Mouse (Mus musculus) forebrain, embryonic 13.5 days (tissue): ENCODE results near the gene Ddx39b. TPM values are rescaled to one million over a fixed set of nuclear protein-coding genes. Genes with fewer than 3 reads are reported as not detected.

Source experiments
- ATAC-seq: fragments of 200-750 bp; cut with Nextera tagmentation; 2 replicates; pipeline ENCODE4 v1.8.0; 2017
- H3K27ac ChIP-seq: fragments of 300-500 bp; sonication (generic); 2 replicates; pipeline ENCODE4 v1.5.1; 2015; ENCODE audit warnings: inconsistent platforms, mild to moderate bottlenecking, moderate library complexity
- H3K27me3 ChIP-seq: fragments of 300-500 bp; sonication (generic); 2 replicates; pipeline ENCODE4 v1.6.1; 2015; ENCODE audit warnings: mild to moderate bottlenecking, inconsistent platforms
- H3K36me3 ChIP-seq: fragments of 300-500 bp; sonication (generic); 2 replicates; pipeline ENCODE4 v1.6.1; 2015; ENCODE audit warnings: mild to moderate bottlenecking, inconsistent platforms; ENCODE audit not compliant: poor library complexity, severe bottlenecking
- H3K4me1 ChIP-seq: fragments of 300-500 bp; sonication (generic); 2 replicates; pipeline ENCODE4 v1.6.1; 2015; ENCODE audit warnings: inconsistent platforms
- H3K4me2 ChIP-seq: fragments of 300-500 bp; sonication (generic); 2 replicates; pipeline ENCODE4 v1.6.1; 2015; ENCODE audit warnings: inconsistent platforms, mild to moderate bottlenecking, moderate library complexity
- H3K4me3 ChIP-seq: fragments of 300-500 bp; sonication (generic); 2 replicates; pipeline ENCODE4 v1.5.1; 2015; ENCODE audit warnings: mild to moderate bottlenecking, inconsistent platforms
- H3K9ac ChIP-seq: fragments of 300-500 bp; sonication (generic); 2 replicates; pipeline ENCODE4 v1.6.1; 2015; ENCODE audit warnings: mild to moderate bottlenecking, inconsistent platforms
- H3K9me3 ChIP-seq: fragments of 300-500 bp; sonication (generic); replicated peaks from 2 replicates; pipeline ENCODE4 v1.6.1; 2016; ENCODE audit warnings: inconsistent platforms
- WGBS: fragments of 180-500 bp; shearing (Covaris S2); methylation state at CpG from one replicate; pipeline ENCODE4 v1.1.7; 2015; 5-methylcytosine and 5-hydroxymethylcytosine counted together
- polyA plus RNA-seq: library from polyadenylated mRNA; unstranded; fragments of >200 nt; fragmentation: Nextera tagmentation; extraction: Ambion mirVana; gene quantifications from 2 replicates; pipeline ENCODE4 v1.2.1, GENCODE M21; 2015

Ddx39b gene
- polyA plus RNA-seq = 592 and 632 TPM in 2 replicates

DNA sequence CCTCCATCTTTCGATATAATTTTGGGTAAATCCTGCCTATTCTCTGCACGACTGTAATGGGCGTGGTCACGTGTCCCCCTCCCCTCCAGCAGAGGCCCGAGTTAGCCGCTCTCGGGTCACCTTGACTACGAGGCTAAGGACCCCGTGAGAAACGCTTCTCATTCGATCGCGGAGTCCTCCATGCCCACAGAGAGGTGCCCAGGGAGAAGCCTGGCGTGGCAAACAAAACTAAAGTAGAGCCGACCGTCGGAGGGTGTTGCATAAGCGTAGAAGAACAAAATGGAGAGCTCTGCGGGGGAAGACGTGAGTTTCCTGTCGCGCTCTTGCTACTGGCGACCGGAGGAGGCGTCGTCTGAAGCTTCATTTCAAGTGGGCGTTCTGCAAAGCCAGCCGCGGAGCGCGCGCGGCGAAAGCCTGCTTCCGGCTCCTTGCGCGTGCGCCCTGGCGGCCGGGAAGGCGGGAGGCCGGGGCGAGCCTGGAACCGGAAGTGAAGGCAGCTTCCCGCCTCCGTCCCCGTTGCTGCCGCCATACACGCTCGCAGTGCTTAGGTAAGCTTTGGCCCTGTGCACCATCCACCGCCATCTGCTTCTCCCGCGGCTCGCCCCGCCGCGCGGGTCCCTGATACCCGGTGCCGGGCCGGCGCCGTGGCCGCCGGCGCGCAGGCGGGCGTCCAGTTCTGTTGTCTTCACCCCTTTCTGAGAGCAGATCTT, at the start of gene Ddx39b:
TSS of gene Ddx39b (plus strand) at position 442 of the 710 bp plus-strand sequence.
- Histone ChIP-seq H3K27ac (peak within 1 kb of the TSS; percentile 99), H3K4me1 (peaks cover 51% of the 10 kb centered on the region), H3K4me2 (peak within 1 kb of the TSS; percentile 97), H3K4me3 (peak within 1 kb of the TSS; percentile 99), H3K9ac (peak within 1 kb of the TSS; percentile 100), H3K36me3 (peaks cover 35% of the 10 kb centered on the region), H3K27me3 (no peaks in the 10 kb centered on the region), H3K9me3 (no peaks in the 10 kb centered on the region)
- peak; percentile 92 for ATAC-seq
- 1% methylated on average over 69 of the region's 69 CpGs for WGBS

DNA sequence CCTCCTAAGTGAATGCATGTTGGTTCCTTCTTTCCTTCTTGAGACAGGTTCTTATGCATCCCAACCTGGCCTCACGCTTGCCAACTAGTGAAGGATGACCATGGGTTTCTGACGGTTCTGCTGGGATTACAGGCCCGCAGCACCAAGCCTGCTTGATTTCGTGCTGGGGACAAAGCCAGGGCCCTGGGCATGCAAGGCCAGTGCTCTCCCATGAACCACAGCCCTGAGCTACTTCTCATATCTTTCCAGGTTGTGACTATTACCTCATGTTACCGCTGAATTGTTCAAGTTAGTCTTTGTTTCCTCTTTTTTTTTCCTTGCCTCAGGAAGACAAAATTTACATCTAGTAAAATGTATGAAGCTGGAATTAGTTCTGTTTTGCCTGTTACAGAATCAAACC, 48.6 kb upstream of the Ddx39b start:
- WGBS = 82% methylated on average over 5 of the region's 5 CpGs
- no peaks in the 10 kb centered on the region for H3K36me3 ChIP-seq
- ATAC-seq = no peak
- no peak overlapping the region for H3K4me3 ChIP-seq
- H3K9ac ChIP-seq = no peak overlapping the region
- H3K9me3 ChIP-seq = no peaks in the 10 kb centered on the region
- H3K4me1 ChIP-seq = peaks cover 10% of the 10 kb centered on the region
- H3K27ac ChIP-seq = no peak overlapping the region
- peaks cover 40% of the 10 kb centered on the region for H3K27me3 ChIP-seq
- H3K4me2 ChIP-seq = no peak overlapping the region

DNA sequence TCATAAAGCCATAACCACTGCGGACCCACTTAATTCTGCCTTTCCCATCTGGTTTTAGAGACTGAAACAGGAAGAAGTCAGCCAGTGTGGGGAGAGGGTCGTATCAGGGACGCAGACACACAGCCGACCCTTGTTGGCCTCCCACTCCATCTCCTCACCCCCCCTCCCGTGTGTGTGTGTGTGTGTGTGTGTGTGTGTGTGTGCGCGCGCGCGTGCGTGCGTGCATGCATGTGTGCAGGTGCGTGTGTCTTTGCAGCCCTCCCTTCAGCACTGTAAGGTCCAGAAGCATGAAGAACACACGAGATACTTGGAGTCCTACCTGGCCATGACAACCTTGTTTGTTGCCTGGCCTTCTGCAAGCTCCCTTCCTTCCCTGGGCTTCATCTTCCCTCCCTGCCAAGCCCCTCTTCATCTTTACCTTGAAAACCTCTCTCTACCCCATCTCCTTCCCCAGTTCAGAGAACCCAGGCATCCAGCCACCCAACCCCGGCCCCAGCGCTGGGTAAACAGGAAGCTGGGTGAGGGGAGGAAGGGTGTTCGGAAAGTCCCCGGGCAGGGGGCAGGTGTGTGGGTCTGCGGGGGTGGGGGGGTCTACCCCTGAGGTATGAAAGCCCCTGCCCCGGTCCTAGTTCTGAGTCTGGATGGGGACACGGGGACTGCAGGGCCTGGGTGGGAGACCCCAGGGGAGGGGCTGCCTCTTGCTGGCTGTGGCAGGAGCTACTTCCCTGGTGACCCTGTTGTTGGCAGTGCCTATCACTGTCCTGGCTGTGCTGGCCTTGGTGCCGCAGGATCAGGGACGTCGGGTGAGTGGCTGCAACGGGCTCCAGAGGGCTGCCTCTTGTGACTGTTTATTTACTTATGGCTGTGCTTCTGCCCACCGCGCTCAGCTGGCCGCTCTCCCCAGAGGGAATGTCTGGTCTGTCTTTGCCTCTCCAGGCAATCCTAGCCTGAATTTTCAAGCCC, 47.4 kb upstream of the Ddx39b start, which contains the start of gene Ltb:
TSS of gene Ltb (plus strand) at position 559 of the 963 bp plus-strand sequence.
- H3K4me2 ChIP-seq = peak within 1 kb of the TSS; percentile 71
- H3K9me3 ChIP-seq = no peaks in the 10 kb centered on the region
- no peak within 1 kb of the TSS for H3K27ac ChIP-seq
- peaks cover 48% of the 10 kb centered on the region for H3K27me3 ChIP-seq
- 79% methylated on average over 28 of the region's 28 CpGs for WGBS
- no peak for ATAC-seq
- H3K9ac ChIP-seq = no peak within 1 kb of the TSS
- H3K4me3 ChIP-seq = peak within 1 kb of the TSS; percentile 41
- no peaks in the 10 kb centered on the region for H3K36me3 ChIP-seq
- peaks cover 10% of the 10 kb centered on the region for H3K4me1 ChIP-seq

DNA sequence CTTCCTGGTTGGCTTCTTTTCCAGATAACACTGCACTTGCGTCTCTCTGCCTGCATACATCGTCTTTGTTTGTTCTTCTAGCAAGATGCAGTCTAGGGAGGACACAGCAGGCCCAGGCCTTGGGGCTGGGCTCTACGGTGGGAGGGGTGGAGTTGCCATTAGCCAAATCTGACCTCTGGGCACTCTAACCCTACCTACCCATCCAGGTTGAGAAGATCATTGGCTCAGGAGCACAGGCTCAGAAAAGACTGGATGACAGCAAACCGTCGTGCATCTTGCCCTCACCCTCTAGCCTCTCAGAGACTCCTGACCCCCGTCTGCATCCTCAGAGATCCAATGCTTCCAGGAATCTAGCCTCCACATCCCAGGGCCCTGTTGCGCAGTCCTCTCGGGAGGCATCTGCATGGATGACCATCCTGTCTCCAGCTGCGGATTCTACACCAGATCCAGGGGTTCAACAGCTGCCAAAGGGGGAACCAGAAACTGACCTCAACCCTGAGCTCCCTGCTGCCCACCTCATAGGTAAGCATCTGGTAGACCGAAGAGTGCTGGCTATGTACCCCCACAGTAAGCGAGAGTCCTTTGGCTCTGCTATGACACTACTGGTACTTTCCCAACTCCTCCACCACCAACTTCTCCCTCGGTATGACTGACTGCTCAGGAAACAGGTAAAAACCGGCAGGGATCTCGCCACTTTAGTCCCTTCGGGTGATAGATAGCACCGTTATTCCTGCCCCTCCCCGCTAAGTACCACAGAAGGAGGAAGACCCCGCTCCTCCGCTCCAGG, 46.5 kb upstream of the Ddx39b start:
- peak; percentile 6; the same call in 1 of the 2 replicates for ATAC-seq
- Histone ChIP-seq H3K27me3 (peaks cover 53% of the 10 kb centered on the region), H3K4me2 (peak overlapping the region; percentile 71), H3K9ac (peak overlapping the region; percentile 58), H3K36me3 (no peaks in the 10 kb centered on the region), H3K27ac (no peak overlapping the region), H3K4me1 (peaks cover 10% of the 10 kb centered on the region), H3K4me3 (peak overlapping the region; percentile 41), H3K9me3 (no peaks in the 10 kb centered on the region)
- 47% methylated on average over 19 of the region's 19 CpGs for WGBS

DNA sequence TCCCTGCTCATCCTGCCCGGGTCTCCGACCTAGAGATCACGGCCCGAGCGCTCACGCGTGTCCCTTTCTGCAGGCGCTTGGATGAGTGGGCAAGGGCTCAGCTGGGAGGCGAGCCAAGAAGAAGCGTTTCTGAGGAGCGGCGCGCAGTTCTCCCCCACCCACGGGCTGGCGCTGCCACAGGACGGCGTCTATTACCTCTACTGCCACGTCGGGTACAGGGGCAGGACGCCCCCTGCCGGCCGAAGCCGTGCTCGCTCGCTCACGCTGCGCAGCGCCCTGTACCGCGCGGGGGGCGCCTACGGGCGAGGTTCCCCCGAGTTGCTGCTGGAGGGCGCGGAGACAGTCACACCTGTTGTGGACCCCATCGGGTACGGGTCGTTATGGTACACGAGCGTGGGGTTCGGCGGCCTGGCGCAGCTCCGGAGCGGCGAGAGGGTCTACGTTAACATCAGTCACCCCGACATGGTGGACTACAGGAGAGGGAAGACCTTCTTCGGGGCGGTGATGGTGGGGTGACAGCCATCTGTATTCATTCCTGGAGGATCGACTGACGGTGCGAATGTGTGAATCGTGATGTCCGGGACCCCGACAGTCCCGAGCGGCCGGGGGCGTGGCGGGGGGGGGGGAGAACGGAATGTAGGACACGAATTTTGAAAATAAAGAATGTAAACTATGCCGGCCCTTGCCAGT, 45.8 kb upstream of the Ddx39b start:
- no peaks in the 10 kb centered on the region for H3K9me3 ChIP-seq
- ATAC-seq = peak; percentile 85
- peak overlapping the region; percentile 58 for H3K9ac ChIP-seq
- peak overlapping the region; percentile 71 for H3K4me2 ChIP-seq
- H3K36me3 ChIP-seq = no peaks in the 10 kb centered on the region
- peaks cover 10% of the 10 kb centered on the region for H3K4me1 ChIP-seq
- peak overlapping the region; percentile 41 for H3K4me3 ChIP-seq
- peaks cover 60% of the 10 kb centered on the region for H3K27me3 ChIP-seq
- H3K27ac ChIP-seq = no peak overlapping the region
- 1% methylated on average over 66 of the region's 66 CpGs for WGBS

DNA sequence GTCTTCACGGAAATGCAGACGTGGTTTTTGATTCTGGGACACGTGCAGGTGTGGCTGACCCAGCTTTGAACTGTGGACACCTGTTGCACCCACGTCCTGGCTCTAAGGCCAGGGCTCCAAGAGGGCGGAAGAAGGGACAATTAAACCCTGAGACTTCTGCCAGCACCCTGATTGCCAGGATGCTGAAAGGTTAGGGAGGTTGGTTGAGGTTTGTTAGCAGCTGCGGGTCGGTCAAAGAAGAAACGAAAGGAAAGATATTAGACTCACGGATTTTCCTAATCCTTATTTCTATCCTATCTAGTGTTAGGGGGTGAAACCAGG, 45.3 kb upstream of the Ddx39b start:
- H3K4me2 ChIP-seq = peak overlapping the region; percentile 71
- H3K27me3 ChIP-seq = peaks cover 62% of the 10 kb centered on the region

DNA sequence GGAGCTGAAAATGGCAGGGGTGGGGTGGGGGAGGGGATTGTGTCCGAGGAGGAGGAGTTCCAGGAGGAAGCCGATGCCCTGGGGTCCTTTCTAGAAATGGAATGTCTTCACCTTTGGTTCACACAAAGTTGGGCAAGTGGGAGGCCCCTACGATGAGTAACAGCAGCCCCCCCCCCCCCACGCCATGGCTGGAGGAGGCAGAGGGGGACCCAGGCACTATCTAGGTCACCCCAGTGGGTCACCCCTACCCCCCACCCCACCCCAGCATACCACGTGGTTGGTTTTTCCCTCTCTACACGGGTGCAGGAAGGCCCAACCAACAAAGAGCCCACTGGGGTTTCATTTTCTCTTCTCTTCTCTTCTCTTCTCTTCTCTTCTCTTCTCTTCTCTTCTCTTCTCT, 44.4 kb upstream of the Ddx39b start:
- no peak for ATAC-seq
- no peaks in the 10 kb centered on the region for H3K9me3 ChIP-seq
- no peak overlapping the region for H3K9ac ChIP-seq
- H3K36me3 ChIP-seq = no peaks in the 10 kb centered on the region
- peaks cover 10% of the 10 kb centered on the region for H3K4me1 ChIP-seq
- H3K27ac ChIP-seq = no peak overlapping the region
- 43% methylated on average over 6 of the region's 6 CpGs for WGBS
- H3K4me3 ChIP-seq = no peak overlapping the region
- peaks cover 70% of the 10 kb centered on the region for H3K27me3 ChIP-seq
- H3K4me2 ChIP-seq = no peak overlapping the region

More for the DNA sequence above, 45.3 kb upstream of the Ddx39b start:
- ATAC-seq = no peak
- Histone ChIP-seq H3K9me3 (no peaks in the 10 kb centered on the region), H3K27ac (no peak overlapping the region), H3K36me3 (no peaks in the 10 kb centered on the region), H3K4me1 (peaks cover 10% of the 10 kb centered on the region), H3K9ac (peak overlapping the region; percentile 58; the same call in 1 of the 2 replicates), H3K4me3 (peak overlapping the region; percentile 41)
- WGBS = 32% methylated on average over 9 of the region's 9 CpGs

DNA sequence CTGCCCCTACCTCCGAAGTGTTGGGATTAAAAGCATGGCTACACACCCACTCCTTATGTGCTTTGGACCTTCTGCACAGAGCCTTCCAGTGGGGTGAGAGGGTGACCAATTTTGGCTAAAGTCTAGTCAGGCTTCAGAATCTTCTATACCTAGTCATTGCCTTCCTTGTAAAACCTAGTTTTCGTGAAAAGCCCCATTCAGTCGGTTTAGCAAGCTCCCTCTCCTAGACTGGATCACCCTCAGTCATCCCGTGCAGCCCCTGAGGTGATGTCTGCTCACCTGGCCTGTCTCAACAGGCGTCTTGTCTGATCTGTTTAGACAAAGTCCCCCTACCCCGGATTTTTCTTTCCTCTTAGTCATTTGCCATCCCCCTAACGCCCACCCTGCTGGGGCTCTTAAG, 43.5 kb upstream of the Ddx39b start:
- H3K4me3 ChIP-seq = no peak overlapping the region
- WGBS = 66% methylated on average over 7 of the region's 7 CpGs
- H3K9ac ChIP-seq = no peak overlapping the region
- H3K4me2 ChIP-seq = no peak overlapping the region
- no peak overlapping the region for H3K27ac ChIP-seq
- H3K27me3 ChIP-seq = peaks cover 72% of the 10 kb centered on the region
- H3K4me1 ChIP-seq = peaks cover 10% of the 10 kb centered on the region
- no peaks in the 10 kb centered on the region for H3K9me3 ChIP-seq
- ATAC-seq = no peak
- no peaks in the 10 kb centered on the region for H3K36me3 ChIP-seq

DNA sequence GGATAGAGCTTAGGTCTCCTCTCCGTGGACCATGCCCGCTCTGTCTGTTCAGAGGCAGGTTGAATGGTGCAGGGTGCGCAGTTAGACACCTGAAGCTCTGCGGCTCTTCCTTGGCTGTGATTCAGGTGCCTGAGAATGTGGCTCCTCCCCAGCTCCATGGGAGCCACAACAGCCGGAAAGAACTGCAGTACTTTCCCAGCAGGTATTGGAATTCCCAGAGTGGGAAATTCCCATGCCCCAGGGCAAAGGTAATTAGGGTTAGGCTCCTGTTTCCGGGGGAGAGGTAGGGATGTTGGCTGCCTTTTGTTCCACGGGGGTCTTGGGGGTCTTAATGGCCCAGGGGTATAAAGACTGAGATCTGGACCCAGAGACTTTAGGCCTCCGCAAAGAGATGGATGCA, 42.6 kb upstream of the Ddx39b start:
- H3K4me3 ChIP-seq = no peak overlapping the region
- no peak for ATAC-seq
- no peak overlapping the region for H3K4me2 ChIP-seq
- no peaks in the 10 kb centered on the region for H3K9me3 ChIP-seq
- H3K27me3 ChIP-seq = peaks cover 76% of the 10 kb centered on the region
- no peak overlapping the region for H3K9ac ChIP-seq
- WGBS = 23% methylated on average over 8 of the region's 8 CpGs
- peaks cover 10% of the 10 kb centered on the region for H3K4me1 ChIP-seq
- no peaks in the 10 kb centered on the region for H3K36me3 ChIP-seq
- H3K27ac ChIP-seq = no peak overlapping the region

DNA sequence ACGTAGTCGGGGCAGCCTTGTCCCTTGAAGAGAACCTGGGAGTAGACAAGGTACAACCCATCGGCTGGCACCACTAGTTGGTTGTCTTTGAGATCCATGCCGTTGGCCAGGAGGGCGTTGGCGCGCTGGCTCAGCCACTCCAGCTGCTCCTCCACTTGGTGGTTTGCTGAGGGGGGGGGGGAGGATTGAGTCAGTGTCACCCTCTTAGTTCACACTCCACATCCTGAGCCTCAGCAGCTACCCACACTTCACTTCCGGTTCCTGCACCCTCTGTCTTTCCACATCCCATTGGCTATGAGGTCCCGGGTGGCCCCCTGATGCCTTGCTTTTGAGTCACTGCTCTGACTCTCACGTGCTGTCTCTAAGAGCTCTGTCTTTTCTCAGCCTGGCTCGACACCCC, 41.1 kb upstream of the Ddx39b start:
- no peak overlapping the region for H3K4me2 ChIP-seq
- ATAC-seq = no peak
- no peak overlapping the region for H3K27ac ChIP-seq
- no peaks in the 10 kb centered on the region for H3K9me3 ChIP-seq
- H3K4me1 ChIP-seq = peaks cover 9% of the 10 kb centered on the region
- H3K27me3 ChIP-seq = peaks cover 74% of the 10 kb centered on the region
- H3K9ac ChIP-seq = no peak overlapping the region
- no peak overlapping the region for H3K4me3 ChIP-seq
- WGBS = 89% methylated on average over 11 of the region's 11 CpGs
- no peaks in the 10 kb centered on the region for H3K36me3 ChIP-seq

DNA sequence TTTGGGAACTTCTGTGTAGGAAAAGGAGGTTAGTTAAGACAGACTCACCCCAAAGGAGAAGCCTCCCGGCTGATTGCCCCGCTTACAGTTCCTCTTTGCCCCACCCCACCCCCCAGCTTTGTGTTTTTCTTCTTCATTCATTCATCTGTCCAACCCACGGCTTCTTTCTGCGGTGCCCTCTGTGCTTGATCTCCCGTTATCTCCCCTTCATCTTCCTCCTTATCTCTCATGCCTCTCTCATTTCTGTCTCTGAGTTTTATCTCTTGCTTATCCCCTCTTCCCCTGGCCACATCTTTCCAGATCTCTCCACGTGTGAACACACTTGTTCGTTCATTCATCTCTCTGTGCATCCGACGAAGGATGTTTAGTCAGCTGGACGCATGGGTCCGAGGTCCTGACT, 40.4 kb upstream of the Ddx39b start:
- no peak for ATAC-seq
- Histone ChIP-seq H3K4me1 (peaks cover 2% of the 10 kb centered on the region), H3K27me3 (peaks cover 67% of the 10 kb centered on the region), H3K4me2 (no peak overlapping the region), H3K9ac (no peak overlapping the region), H3K36me3 (no peaks in the 10 kb centered on the region), H3K9me3 (no peaks in the 10 kb centered on the region), H3K4me3 (no peak overlapping the region), H3K27ac (no peak overlapping the region)
- 83% methylated on average over 11 of the region's 11 CpGs for WGBS
